Mouse (Mus musculus) hematopoietic multipotent progenitor cell, adult 10-12 weeks (in vitro differentiated cells): ENCODE data around the gene Ankrd37. TPM values are rescaled to one million over a fixed set of nuclear protein-coding genes. Genes with fewer than 3 reads are reported as not detected.

Experiments
- polyA plus RNA-seq: library from polyadenylated mRNA; stranded (reverse); fragments of >175 nt; gene quantifications from 2 replicates; pipeline ENCODE4 v1.2.3, GENCODE M21; 2012; ENCODE audit warnings: low replicate concordance

The Ankrd37 gene
- 5.6 and 10.0 TPM in 2 replicates for polyA plus RNA-seq

GRCm38 (mm10) chr8:46005596-46005995 is at the start of gene Ankrd37:
Gene Ankrd37 (minus strand): TSS chr8:46005707.

GRCm38 (mm10) chr8:45999138-45999783 is 6.2 kb downstream of the Ankrd37 start, which contains the start of gene Lrp2bp:
Gene Lrp2bp (plus strand): TSS chr8:45999303.

GRCm38 (mm10) chr8:45975126-45975836 is 30.2 kb downstream of the Ankrd37 start, which contains the start of the genes 1700029J07Rik and Ufsp2:
Gene 1700029J07Rik (minus strand): TSS chr8:45975252.
Gene Ufsp2 (plus strand): TSS chr8:45975528.

Other genes with a start within 250 kb of the Ankrd37 start
- 0.77 and 1.1 TPM in 2 replicates for gene Pdlim3, start 120.2 kb downstream of the Ankrd37 start, polyA plus RNA-seq
- not detected in 2 replicates for gene Ccdc110, start 71.1 kb downstream of the Ankrd37 start, polyA plus RNA-seq
- 0.12 and 0.30 TPM in 2 replicates for gene 1700029J07Rik, start 30.5 kb downstream of the Ankrd37 start, polyA plus RNA-seq
- 0.73 and 2.2 TPM in 2 replicates for gene Ufsp2, start 30.2 kb downstream of the Ankrd37 start, polyA plus RNA-seq
- 0.11 TPM in 1 of 2 replicates, not detected in the other for gene Lrp2bp, start 6.4 kb downstream of the Ankrd37 start, polyA plus RNA-seq
- 1.7 and 2.6 TPM in 2 replicates for gene Cfap97, start 146.1 kb upstream of the Ankrd37 start, polyA plus RNA-seq
- 6.2 and 26.5 TPM in 2 replicates for gene Snx25, start 146.5 kb upstream of the Ankrd37 start, polyA plus RNA-seq
- gene Slc25a4, start 205.6 kb upstream of the Ankrd37 start, polyA plus RNA-seq: 21.5 and 41.2 TPM in 2 replicates